9 mouse cellular contexts compared by ENCODE assay signal in genomic region chr10:82795767-82796166, GRCm38 (mm10). TPM values are rescaled to one million over a fixed set of nuclear protein-coding genes. Genes with fewer than 3 reads are reported as not detected.
DNase-seq lines count a peak whose midpoint lies in the region; ATAC-seq lines count a peak whose summit lies in the region.
"Had no signal": no experiment of that assay in that cellular context is flagged by ENCODE, and none has a peak within 500 bp of the region (broad histone marks: within the 10 kb centered on the region; RNA-seq: fewer than 3 reads in every experiment).

No protein-coding gene starts in this region.

- H3K9me3 ChIP-seq in neural tube, embryonic 13.5 days: no peaks in the 10 kb centered on the region
- H3K9me3 ChIP-seq in intestine, embryonic 15.5 days: no peaks in the 10 kb centered on the region
- no peaks in the 10 kb centered on the region for H3K9me3 ChIP-seq in stomach, embryonic 16.5 days (replicated peaks; ENCODE audit: control insufficient read depth, low read length)

- ATAC-seq in neural tube, embryonic 13.5 days (ENCODE audit: low read depth): no peak
- no peak for ATAC-seq in intestine, embryonic 15.5 days
- ATAC-seq in stomach, embryonic 16.5 days (ENCODE audit: insufficient read depth, low FRiP score): no peak

- no peak overlapping the region for H3K27ac ChIP-seq in neural tube, embryonic 13.5 days (replicated peaks)
- H3K27ac ChIP-seq in intestine, embryonic 15.5 days: no peak overlapping the region
- no peak overlapping the region for H3K27ac ChIP-seq in stomach, embryonic 16.5 days (ENCODE audit: low read length)

- peaks cover 7% of the 10 kb centered on the region for H3K4me1 ChIP-seq in neural tube, embryonic 13.5 days (replicated peaks)
- peaks cover 15% of the 10 kb centered on the region for H3K4me1 ChIP-seq in intestine, embryonic 15.5 days (replicated peaks)
- H3K4me1 ChIP-seq in stomach, embryonic 16.5 days (ENCODE audit: control insufficient read depth, insufficient read depth, low read length): no peaks in the 10 kb centered on the region

- DNase-seq in frontal cortex, postnatal 36 days (ENCODE audit: low spot score in 2 of 2): peak; percentile 2 to 3
- no peak for DNase-seq in frontal cortex, postnatal 10 days (ENCODE audit: low spot score in 2 of 2)
- DNase-seq in neural tube, embryonic 10.5 days (ENCODE audit: extremely low spot score, low spot score): no peak
- DNase-seq in right cerebral cortex, postnatal 36 days (ENCODE audit: low spot score in 2 of 2): no peak
- DNase-seq in layer of hippocampus, postnatal 14 days (ENCODE audit: low spot score in 2 of 2): no peak

- H3K36me3 ChIP-seq in neural tube, embryonic 13.5 days: no peaks in the 10 kb centered on the region
- no peaks in the 10 kb centered on the region for H3K36me3 ChIP-seq in intestine, embryonic 15.5 days
- no peaks in the 10 kb centered on the region for H3K36me3 ChIP-seq in stomach, embryonic 16.5 days (ENCODE audit: control insufficient read depth, insufficient read depth, low read length)
- H3K36me3 ChIP-seq: G1E had no signal

- H3K9ac ChIP-seq in neural tube, embryonic 13.5 days: no peak overlapping the region
- H3K9ac ChIP-seq in intestine, embryonic 15.5 days: no peak overlapping the region
- H3K9ac ChIP-seq in stomach, embryonic 16.5 days (ENCODE audit: low read length): peak overlapping the region; percentile 23; the same call in 1 of the 2 replicates

- no peaks in the 10 kb centered on the region; the same call in 1 of the 2 replicates for H3K27me3 ChIP-seq in neural tube, embryonic 13.5 days
- no peaks in the 10 kb centered on the region for H3K27me3 ChIP-seq in intestine, embryonic 15.5 days (replicated peaks)
- H3K27me3 ChIP-seq in stomach, embryonic 16.5 days (ENCODE audit: control insufficient read depth, insufficient read depth, low read length): no peaks in the 10 kb centered on the region

- WGBS in neural tube, embryonic 13.5 days: 60% methylated on average over 8 of the region's 8 CpGs
- 40% methylated on average over 8 of the region's 8 CpGs for WGBS in intestine, embryonic 15.5 days
- WGBS in stomach, embryonic 16.5 days: 37% methylated on average over 8 of the region's 8 CpGs

- H3K4me2 ChIP-seq in neural tube, embryonic 13.5 days: peak overlapping the region; percentile 28
- peak overlapping the region; percentile 53 for H3K4me2 ChIP-seq in intestine, embryonic 15.5 days (replicated peaks)
- H3K4me2 ChIP-seq in stomach, embryonic 16.5 days (ENCODE audit: low read depth, low read length): peak overlapping the region; percentile 48

- H3K4me3 ChIP-seq in neural tube, embryonic 13.5 days: no peak overlapping the region
- H3K4me3 ChIP-seq in intestine, embryonic 15.5 days (replicated peaks): peak overlapping the region; percentile 9; the same call in 1 of the 2 replicates
- peak overlapping the region; percentile 17; the same call in 1 of the 2 replicates for H3K4me3 ChIP-seq in stomach, embryonic 16.5 days (replicated peaks; ENCODE audit: low read length)

RNA-seq across cellular contexts. Expression of gene Nfyb, which starts 31.8 kb away (rescaled TPM):
- 42.0 and 50.6 TPM in 2 replicates for polyA plus RNA-seq in neural tube, embryonic 13.5 days (2015; fragmentation: Nextera tagmentation; extraction: Ambion mirVana)
- 37.9 and 42.7 TPM in 2 replicates for polyA plus RNA-seq in intestine, embryonic 15.5 days (2015; fragmentation: Nextera tagmentation; extraction: Ambion mirVana)
- 39.8 and 39.9 TPM in 2 replicates for polyA plus RNA-seq in stomach, embryonic 16.5 days (2015; fragmentation: Nextera tagmentation; extraction: Ambion mirVana)
- 10 to 100 TPM; 50.2 to 63.3 TPM for total RNA-seq in layer of hippocampus, postnatal 14 days (2021)

RNA-seq across cellular contexts. Expression of gene Txnrd1, which starts 38.0 kb away (rescaled TPM):
- polyA plus RNA-seq in neural tube, embryonic 13.5 days (2015; fragmentation: Nextera tagmentation; extraction: Ambion mirVana): 112 and 124 TPM in 2 replicates
- 106 and 115 TPM in 2 replicates for polyA plus RNA-seq in intestine, embryonic 15.5 days (2015; fragmentation: Nextera tagmentation; extraction: Ambion mirVana)
- 77.4 and 79.4 TPM in 2 replicates for polyA plus RNA-seq in stomach, embryonic 16.5 days (2015; fragmentation: Nextera tagmentation; extraction: Ambion mirVana)
- total RNA-seq in layer of hippocampus, postnatal 14 days (2021): 10 to 100 TPM; 57.7 to 62.8 TPM

Comparison
In these comparisons a context has a peak if more than half of its experiments do, and no peak if none do; other contexts are left out.
1. DNase-seq: peak in frontal cortex, postnatal 36 days (2 of 2); none in frontal cortex, postnatal 10 days (0 of 2), neural tube, embryonic 10.5 days (single experiment), right cerebral cortex, postnatal 36 days (0 of 2) and layer of hippocampus, postnatal 14 days (0 of 2).
2. Peak in every context shown above with its lines, with median percentiles within 50 percentile points of each other: H3K4me2 ChIP-seq.